Mouse (Mus musculus) small intestine, adult 2 months (tissue): ENCODE measurements around the gene Edc3. TPM values are rescaled to one million over a fixed set of nuclear protein-coding genes. Genes with fewer than 3 reads are reported as not detected.

Experiments used
- H3K27ac ChIP-seq: fragments of 200-500 bp; 2 replicates; pipeline ENCODE4 v1.5.1; 2012; ENCODE audit warnings: low read depth, low read length, control low read depth, inconsistent platforms; ENCODE audit not compliant: insufficient read depth
- H3K27me3 ChIP-seq: fragments of 200-500 bp; 2 replicates; pipeline ENCODE4 v1.6.1; 2012; ENCODE audit warnings: mild to moderate bottlenecking, moderate library complexity, low read length, inconsistent platforms; ENCODE audit not compliant: control insufficient read depth, insufficient read depth
- H3K36me3 ChIP-seq: fragments of 200-500 bp; 2 replicates; pipeline ENCODE4 v1.6.1; 2012; ENCODE audit warnings: mild to moderate bottlenecking, low read length, control low read depth, inconsistent platforms; ENCODE audit not compliant: control insufficient read depth, insufficient read depth
- H3K4me1 ChIP-seq: fragments of 200-500 bp; 2 replicates; pipeline ENCODE4 v1.6.1; 2012; ENCODE audit warnings: low read length, inconsistent platforms, mixed read lengths; ENCODE audit not compliant: control insufficient read depth, insufficient read depth, insufficient read length
- H3K4me3 ChIP-seq: fragments of 200-500 bp; 2 replicates; pipeline ENCODE4 v1.5.1; 2012; ENCODE audit warnings: low read depth, mild to moderate bottlenecking, control low read depth, inconsistent platforms, low read length, moderate library complexity
- CTCF ChIP-seq: fragments of 200-500 bp; IDR thresholded peaks from 2 replicates; pipeline ENCODE4 v1.5.1; 2012; ENCODE audit warnings: low read depth, mild to moderate bottlenecking, control low read depth, inconsistent platforms, low read length, moderate library complexity, mixed read lengths; ENCODE audit not compliant: insufficient replicate concordance, insufficient read length; ENCODE audit errors: extremely low read depth
- POLR2A ChIP-seq: fragments of 200-500 bp; IDR thresholded peaks from 2 replicates; pipeline ENCODE4 v1.6.1; 2012; ENCODE audit warnings: low read depth, mild to moderate bottlenecking, control low read depth, inconsistent platforms, low read length, moderate library complexity
- WGBS: fragments of 180-500 bp; shearing (Covaris S2); methylation state at CpG from one replicate; pipeline ENCODE4 v1.1.7; 2018; 5-methylcytosine and 5-hydroxymethylcytosine counted together
- polyA plus RNA-seq: library from polyadenylated mRNA; depleted of rRNA; stranded (reverse); fragments of >200 nt; gene quantifications from 2 replicates; pipeline ENCODE4 v1.2.3, GENCODE M21; 2012; rRNA removed

Gene Edc3
- polyA plus RNA-seq = 3.7 and 8.0 TPM in 2 replicates

GRCm38 (mm10) chr9:57708068-57708719 lies at the start of gene Edc3:
Gene Edc3, plus strand, starts transcription at chr9:57708540.
- TF ChIP-seq POLR2A = no peak; the same call in 1 of the 2 replicates
- no peak for TF ChIP-seq CTCF
- Histone ChIP-seq H3K36me3 (peaks cover 6% of the 10 kb centered on the region), H3K4me3 (peak within 1 kb of the TSS; percentile 97), H3K27me3 (no peaks in the 10 kb centered on the region), H3K27ac (peak within 1 kb of the TSS; percentile 78), H3K4me1 (peaks cover 8% of the 10 kb centered on the region)
- under 1% methylated on average over 23 of the region's 23 CpGs for WGBS

- TF ChIP-seq POLR2A = no peak
- Histone ChIP-seq H3K27ac (no peak overlapping the region), H3K27me3 (no peaks in the 10 kb centered on the region), H3K36me3 (no peaks in the 10 kb centered on the region), H3K4me1 (peaks cover 4% of the 10 kb centered on the region; the same call in 1 of the 2 replicates), H3K4me3 (no peak overlapping the region)
- 84% methylated on average over 4 of the region's 4 CpGs for whole genome bisulfite sequencing
Observed at GRCm38 (mm10) chr9:57658970-57659369, 49.4 kb upstream of the Edc3 start.

GRCm38 (mm10) chr9:57659774-57660173 lies 48.6 kb upstream of the Edc3 start:
- TF ChIP-seq CTCF = peak; percentile 84; the same call in 1 of the 2 replicates
- no peak for TF ChIP-seq POLR2A
- H3K27me3 ChIP-seq = no peaks in the 10 kb centered on the region
- no peaks in the 10 kb centered on the region for H3K36me3 ChIP-seq
- no peak overlapping the region for H3K27ac ChIP-seq
- 23% methylated on average over 4 of the region's 4 CpGs for WGBS
- H3K4me3 ChIP-seq = no peak overlapping the region
- peaks cover 7% of the 10 kb centered on the region for H3K4me1 ChIP-seq

- H3K4me3 ChIP-seq = no peak overlapping the region
- no peak overlapping the region for H3K27ac ChIP-seq
- WGBS = 22% methylated on average over 6 of the region's 6 CpGs
- no peaks in the 10 kb centered on the region for H3K27me3 ChIP-seq
- peaks cover 7% of the 10 kb centered on the region for H3K4me1 ChIP-seq
- H3K36me3 ChIP-seq = no peaks in the 10 kb centered on the region
- TF ChIP-seq CTCF (no peak), POLR2A (no peak)
Observed at GRCm38 (mm10) chr9:57660501-57660900, 47.8 kb upstream of the Edc3 start.

- peaks cover 7% of the 10 kb centered on the region for H3K4me1 ChIP-seq
- no peaks in the 10 kb centered on the region for H3K27me3 ChIP-seq
- no peak overlapping the region for H3K27ac ChIP-seq
- TF ChIP-seq CTCF (no peak), POLR2A (no peak)
- H3K36me3 ChIP-seq = no peaks in the 10 kb centered on the region
- H3K4me3 ChIP-seq = no peak overlapping the region
- WGBS = 43% methylated on average over 3 of the region's 3 CpGs
Observed at GRCm38 (mm10) chr9:57661552-57661951, 46.8 kb upstream of the Edc3 start.

- H3K4me1 ChIP-seq = peaks cover 18% of the 10 kb centered on the region
- no peak overlapping the region for H3K4me3 ChIP-seq
- TF ChIP-seq POLR2A (no peak), CTCF (no peak)
- 34% methylated on average over 7 of the region's 7 CpGs for WGBS
- no peaks in the 10 kb centered on the region for H3K36me3 ChIP-seq
- no peak overlapping the region for H3K27ac ChIP-seq
- H3K27me3 ChIP-seq = no peaks in the 10 kb centered on the region
Observed at GRCm38 (mm10) chr9:57664616-57665015, 43.7 kb upstream of the Edc3 start.

GRCm38 (mm10) chr9:57666536-57666935 lies 41.8 kb upstream of the Edc3 start:
- Histone ChIP-seq H3K27me3 (no peaks in the 10 kb centered on the region), H3K4me3 (no peak overlapping the region), H3K4me1 (peaks cover 16% of the 10 kb centered on the region), H3K36me3 (no peaks in the 10 kb centered on the region), H3K27ac (no peak overlapping the region)
- no peak for TF ChIP-seq POLR2A
- no peak for TF ChIP-seq CTCF
- 40% methylated on average over 8 of the region's 8 CpGs for WGBS

GRCm38 (mm10) chr9:57667136-57667535 lies 41.2 kb upstream of the Edc3 start:
- 67% methylated on average over 3 of the region's 3 CpGs for WGBS
- TF ChIP-seq POLR2A (no peak), CTCF (no peak)
- H3K36me3 ChIP-seq = no peaks in the 10 kb centered on the region
- H3K27me3 ChIP-seq = no peaks in the 10 kb centered on the region
- no peak overlapping the region for H3K4me3 ChIP-seq
- H3K4me1 ChIP-seq = peaks cover 16% of the 10 kb centered on the region
- no peak overlapping the region for H3K27ac ChIP-seq
